Mouse (Mus musculus): ENCODE results near the gene Wdsub1. TPM values are rescaled to one million over a fixed set of nuclear protein-coding genes. Genes with fewer than 3 reads are reported as not detected.

The Wdsub1 gene
- polyA plus RNA-seq, 1 experiment from 2014 or later: 46.0 TPM

GRCm38 (mm10) chr2:59882742-59883281 lies 421 bp upstream of the Wdsub1 start:
- peak overlapping the region; percentile 97 for H3K4me3 ChIP-seq (ENCODE audit: low read length)
- peak; percentile 38 for ATAC-seq (ENCODE audit: low read depth)
- peaks cover 10% of the 10 kb centered on the region for H3K4me1 ChIP-seq (replicated peaks; ENCODE audit: control insufficient read depth, insufficient read depth, low read length)
- H3K27me3 ChIP-seq (ENCODE audit: control insufficient read depth, insufficient read depth, low read depth, low read length): no peaks in the 10 kb centered on the region
- peak overlapping the region; percentile 93; the same call in 1 of the 2 replicates for H3K9ac ChIP-seq (ENCODE audit: low read length)
- H3K9me3 ChIP-seq (ENCODE audit: control insufficient read depth, low read length): no peaks in the 10 kb centered on the region
- WGBS: 48% methylated on average over 8 of the region's 8 CpGs
- H3K27ac ChIP-seq (ENCODE audit: low read length): peak overlapping the region; percentile 90
- peak overlapping the region; percentile 54 for H3K4me2 ChIP-seq (ENCODE audit: low read depth, low read length)
- H3K36me3 ChIP-seq (ENCODE audit: control insufficient read depth, insufficient read depth, low read length): 0 out of 2 replicates have a peak, but pooled peaks cover 3% of the 10 kb centered on the region

DNA sequence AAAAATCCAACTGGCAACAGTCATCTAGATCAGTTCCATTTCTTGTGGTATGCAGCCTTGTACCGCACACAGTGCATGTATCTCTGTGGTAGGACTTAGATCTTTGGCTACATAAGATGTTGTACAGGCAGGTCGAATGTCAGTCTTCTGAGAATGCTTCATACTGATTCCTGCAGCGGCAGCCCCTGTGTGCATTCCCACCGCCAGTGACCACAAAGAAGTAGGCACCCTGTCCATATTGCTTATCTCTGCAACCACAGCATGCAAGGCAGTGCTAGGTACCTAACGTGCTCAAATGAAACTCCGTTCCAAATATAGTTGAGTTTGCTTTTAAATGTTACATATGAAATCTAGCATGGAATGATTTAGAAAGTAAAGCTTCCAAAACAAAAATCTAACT lies 987 bp downstream of the Wdsub1 start:
- H3K9me3 ChIP-seq (ENCODE audit: control insufficient read depth, low read length): no peaks in the 10 kb centered on the region
- H3K9ac ChIP-seq (ENCODE audit: low read length): peak overlapping the region; percentile 93; the same call in 1 of the 2 replicates
- peak overlapping the region; percentile 7; the same call in 1 of the 2 replicates for H3K27ac ChIP-seq (ENCODE audit: low read length)
- H3K36me3 ChIP-seq (ENCODE audit: control insufficient read depth, insufficient read depth, low read length): 0 out of 2 replicates have a peak, but pooled peaks cover 3% of the 10 kb centered on the region
- peaks cover 10% of the 10 kb centered on the region for H3K4me1 ChIP-seq (replicated peaks; ENCODE audit: control insufficient read depth, insufficient read depth, low read length)
- 49% methylated on average over 6 of the region's 6 CpGs for WGBS
- ATAC-seq (ENCODE audit: low read depth): no peak
- no peaks in the 10 kb centered on the region for H3K27me3 ChIP-seq (ENCODE audit: control insufficient read depth, insufficient read depth, low read depth, low read length)
- H3K4me2 ChIP-seq (ENCODE audit: low read depth, low read length): peak overlapping the region; percentile 54
- peak overlapping the region; percentile 97 for H3K4me3 ChIP-seq (ENCODE audit: low read length)

DNA sequence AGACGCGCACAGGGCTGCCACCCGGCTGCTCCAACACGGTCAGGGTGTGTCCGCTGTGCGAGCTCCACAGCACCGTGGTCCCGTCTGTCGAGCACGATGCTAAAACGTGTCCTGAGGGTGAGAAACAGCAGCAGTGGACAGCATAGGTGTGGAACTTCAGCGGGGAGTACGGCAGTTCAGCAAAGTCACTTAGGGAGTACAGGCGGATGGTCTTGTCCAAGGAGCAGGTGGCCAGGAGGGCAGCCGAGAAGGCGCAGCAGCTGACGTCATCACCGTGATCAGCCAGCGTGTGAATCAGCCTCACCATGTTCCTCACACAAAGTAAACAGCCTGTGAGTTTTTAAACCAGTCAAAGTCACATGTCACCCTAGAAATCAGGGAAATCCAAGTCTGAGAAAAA lies 4.2 kb downstream of the Wdsub1 start:
- Histone ChIP-seq H3K36me3 (ENCODE audit: control insufficient read depth, insufficient read depth, low read length) (0 out of 2 replicates have a peak, but pooled peaks cover 3% of the 10 kb centered on the region), H3K9ac (ENCODE audit: low read length) (no peak overlapping the region), H3K27me3 (ENCODE audit: control insufficient read depth, insufficient read depth, low read depth, low read length) (no peaks in the 10 kb centered on the region), H3K4me1 (replicated peaks; ENCODE audit: control insufficient read depth, insufficient read depth, low read length) (peaks cover 10% of the 10 kb centered on the region), H3K4me2 (ENCODE audit: low read depth, low read length) (no peak overlapping the region), H3K27ac (ENCODE audit: low read length) (no peak overlapping the region), H3K9me3 (ENCODE audit: control insufficient read depth, low read length) (no peaks in the 10 kb centered on the region), H3K4me3 (ENCODE audit: low read length) (no peak overlapping the region)
- no peak for ATAC-seq (ENCODE audit: low read depth)
- 72% methylated on average over 19 of the region's 19 CpGs for WGBS

- peaks cover 6% of the 10 kb centered on the region for H3K4me1 ChIP-seq (replicated peaks; ENCODE audit: control insufficient read depth, insufficient read depth, low read length)
- H3K9ac ChIP-seq (ENCODE audit: low read length): no peak overlapping the region
- ATAC-seq (ENCODE audit: low read depth): no peak
- no peaks in the 10 kb centered on the region for H3K27me3 ChIP-seq (ENCODE audit: control insufficient read depth, insufficient read depth, low read depth, low read length)
- no peak overlapping the region for H3K27ac ChIP-seq (ENCODE audit: low read length)
- no peak overlapping the region for H3K4me3 ChIP-seq (ENCODE audit: low read length)
- no peak overlapping the region for H3K4me2 ChIP-seq (ENCODE audit: low read depth, low read length)
- no peaks in the 10 kb centered on the region for H3K9me3 ChIP-seq (ENCODE audit: control insufficient read depth, low read length)
- 90% methylated on average over 4 of the region's 4 CpGs for WGBS
- H3K36me3 ChIP-seq (ENCODE audit: control insufficient read depth, insufficient read depth, low read length): peaks cover 9% of the 10 kb centered on the region
Observed at GRCm38 (mm10) chr2:59877335-59877734, 5.1 kb downstream of the Wdsub1 start.

DNA sequence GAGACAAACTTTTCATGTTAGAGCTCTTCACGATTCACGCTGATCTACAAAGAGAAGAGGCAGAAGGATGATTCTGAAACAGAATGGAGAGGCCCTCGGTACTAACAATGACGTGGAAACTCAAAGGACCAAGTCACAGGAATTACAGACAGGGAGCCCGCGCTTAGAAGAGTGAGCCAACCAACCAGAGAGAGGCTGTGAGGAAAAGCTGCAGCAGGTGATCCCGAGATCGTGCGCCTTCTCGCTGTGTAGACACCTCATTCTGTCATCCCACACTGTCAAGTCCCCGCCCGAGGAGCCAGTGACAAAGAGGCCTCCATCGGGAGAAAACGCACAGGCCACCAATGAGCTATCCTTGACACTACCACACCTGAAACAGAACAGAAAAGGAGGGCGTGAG lies 5.9 kb downstream of the Wdsub1 start:
- no peak for ATAC-seq (ENCODE audit: low read depth)
- Histone ChIP-seq H3K4me2 (ENCODE audit: low read depth, low read length) (no peak overlapping the region), H3K27me3 (ENCODE audit: control insufficient read depth, insufficient read depth, low read depth, low read length) (no peaks in the 10 kb centered on the region), H3K27ac (ENCODE audit: low read length) (no peak overlapping the region), H3K4me3 (ENCODE audit: low read length) (no peak overlapping the region), H3K9ac (ENCODE audit: low read length) (no peak overlapping the region), H3K36me3 (ENCODE audit: control insufficient read depth, insufficient read depth, low read length) (peaks cover 13% of the 10 kb centered on the region), H3K4me1 (replicated peaks; ENCODE audit: control insufficient read depth, insufficient read depth, low read length) (peaks cover 2% of the 10 kb centered on the region), H3K9me3 (ENCODE audit: control insufficient read depth, low read length) (no peaks in the 10 kb centered on the region)
- 87% methylated on average over 15 of the region's 15 CpGs for WGBS

DNA sequence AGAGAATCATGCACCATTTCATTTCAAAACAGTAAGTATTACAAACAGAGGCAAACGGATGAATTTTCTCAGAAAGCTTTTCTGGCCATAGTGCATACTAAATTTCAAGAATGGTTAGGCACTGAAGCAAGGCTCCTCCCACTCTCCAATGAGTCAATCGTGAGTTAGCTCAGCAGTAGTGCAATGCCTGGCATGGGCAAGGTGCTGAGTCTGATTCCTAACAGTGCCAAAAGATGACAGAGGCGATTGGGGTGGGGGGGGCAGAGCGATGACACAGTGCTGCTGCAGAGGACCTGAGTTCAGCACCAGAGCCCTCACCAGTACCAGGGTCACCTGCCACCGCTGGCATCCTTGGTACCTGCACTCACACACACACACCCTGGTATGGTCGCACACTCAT lies 11.9 kb downstream of the Wdsub1 start:
- peaks cover 10% of the 10 kb centered on the region for H3K36me3 ChIP-seq (ENCODE audit: control insufficient read depth, insufficient read depth, low read length)
- H3K9ac ChIP-seq (ENCODE audit: low read length): no peak overlapping the region
- ATAC-seq (ENCODE audit: low read depth): no peak
- no peak overlapping the region for H3K4me2 ChIP-seq (ENCODE audit: low read depth, low read length)
- no peaks in the 10 kb centered on the region for H3K9me3 ChIP-seq (ENCODE audit: control insufficient read depth, low read length)
- no peak overlapping the region for H3K4me3 ChIP-seq (ENCODE audit: low read length)
- H3K27me3 ChIP-seq (ENCODE audit: control insufficient read depth, insufficient read depth, low read depth, low read length): no peaks in the 10 kb centered on the region
- WGBS: 82% methylated on average over 6 of the region's 6 CpGs
- H3K4me1 ChIP-seq (replicated peaks; ENCODE audit: control insufficient read depth, insufficient read depth, low read length): no peaks in the 10 kb centered on the region
- no peak overlapping the region for H3K27ac ChIP-seq (ENCODE audit: low read length)

- Histone ChIP-seq H3K4me3 (ENCODE audit: low read length) (no peak overlapping the region), H3K4me2 (ENCODE audit: low read depth, low read length) (no peak overlapping the region), H3K27ac (ENCODE audit: low read length) (no peak overlapping the region), H3K36me3 (ENCODE audit: control insufficient read depth, insufficient read depth, low read length) (peaks cover 15% of the 10 kb centered on the region), H3K4me1 (replicated peaks; ENCODE audit: control insufficient read depth, insufficient read depth, low read length) (no peaks in the 10 kb centered on the region), H3K27me3 (ENCODE audit: control insufficient read depth, insufficient read depth, low read depth, low read length) (no peaks in the 10 kb centered on the region), H3K9ac (ENCODE audit: low read length) (no peak overlapping the region), H3K9me3 (ENCODE audit: control insufficient read depth, low read length) (no peaks in the 10 kb centered on the region)
- no peak for ATAC-seq (ENCODE audit: low read depth)
- WGBS: 87% methylated on average over 6 of the region's 6 CpGs
Observed at GRCm38 (mm10) chr2:59862618-59863017, 19.8 kb downstream of the Wdsub1 start.

DNA sequence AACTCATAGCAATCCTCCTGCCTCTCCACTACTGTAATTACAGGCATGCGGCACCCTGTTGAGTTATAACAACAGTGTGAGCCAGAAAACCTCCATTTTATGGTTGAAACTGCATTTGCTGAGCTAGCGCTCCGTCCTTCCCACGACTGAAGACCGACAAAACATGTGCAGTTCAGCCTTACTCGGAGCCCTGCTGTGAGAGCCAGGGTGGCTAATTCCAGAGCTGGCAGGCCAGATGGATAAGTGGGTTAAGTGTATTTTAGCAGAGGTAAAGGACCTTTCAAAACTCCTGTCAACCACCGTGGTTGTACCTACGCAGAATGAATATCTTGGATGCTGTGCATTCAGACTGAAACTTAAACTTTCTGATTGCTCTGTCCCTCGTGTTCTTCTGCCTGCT lies 28.0 kb downstream of the Wdsub1 start:
- Histone ChIP-seq H3K9ac (ENCODE audit: low read length) (no peak overlapping the region), H3K27me3 (ENCODE audit: control insufficient read depth, insufficient read depth, low read depth, low read length) (no peaks in the 10 kb centered on the region), H3K4me2 (ENCODE audit: low read depth, low read length) (no peak overlapping the region), H3K9me3 (ENCODE audit: control insufficient read depth, low read length) (no peaks in the 10 kb centered on the region), H3K4me1 (replicated peaks; ENCODE audit: control insufficient read depth, insufficient read depth, low read length) (no peaks in the 10 kb centered on the region), H3K36me3 (ENCODE audit: control insufficient read depth, insufficient read depth, low read length) (peaks cover 13% of the 10 kb centered on the region), H3K4me3 (ENCODE audit: low read length) (no peak overlapping the region), H3K27ac (ENCODE audit: low read length) (no peak overlapping the region)
- WGBS: 82% methylated on average over 9 of the region's 9 CpGs
- no peak for ATAC-seq (ENCODE audit: low read depth)

DNA sequence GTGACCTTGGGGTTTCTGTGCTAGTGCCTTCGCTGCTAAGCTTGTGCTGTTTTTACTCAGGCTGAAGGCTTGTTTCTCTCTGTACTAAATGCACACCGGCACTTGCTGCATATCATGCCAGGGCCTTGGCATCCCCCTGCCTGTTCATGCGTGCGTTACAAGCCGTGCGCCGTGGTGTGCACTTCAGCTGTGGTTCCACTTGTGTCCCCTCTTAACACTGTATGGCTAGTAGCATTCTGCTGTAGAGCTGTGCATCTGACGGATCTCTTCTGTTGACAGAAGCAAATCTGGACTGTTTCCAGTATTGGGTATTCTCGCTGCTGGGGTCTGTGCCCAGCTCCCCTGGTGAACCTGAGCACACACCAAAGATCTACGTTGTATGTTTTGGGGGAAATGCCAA lies 28.8 kb downstream of the Wdsub1 start:
- no peak for ATAC-seq (ENCODE audit: low read depth)
- Histone ChIP-seq H3K4me2 (ENCODE audit: low read depth, low read length) (no peak overlapping the region), H3K4me1 (replicated peaks; ENCODE audit: control insufficient read depth, insufficient read depth, low read length) (no peaks in the 10 kb centered on the region), H3K36me3 (ENCODE audit: control insufficient read depth, insufficient read depth, low read length) (peaks cover 12% of the 10 kb centered on the region), H3K27ac (ENCODE audit: low read length) (no peak overlapping the region), H3K27me3 (ENCODE audit: control insufficient read depth, insufficient read depth, low read depth, low read length) (no peaks in the 10 kb centered on the region), H3K9ac (ENCODE audit: low read length) (no peak overlapping the region), H3K4me3 (ENCODE audit: low read length) (no peak overlapping the region), H3K9me3 (ENCODE audit: control insufficient read depth, low read length) (no peaks in the 10 kb centered on the region)
- 85% methylated on average over 10 of the region's 10 CpGs for WGBS

DNA sequence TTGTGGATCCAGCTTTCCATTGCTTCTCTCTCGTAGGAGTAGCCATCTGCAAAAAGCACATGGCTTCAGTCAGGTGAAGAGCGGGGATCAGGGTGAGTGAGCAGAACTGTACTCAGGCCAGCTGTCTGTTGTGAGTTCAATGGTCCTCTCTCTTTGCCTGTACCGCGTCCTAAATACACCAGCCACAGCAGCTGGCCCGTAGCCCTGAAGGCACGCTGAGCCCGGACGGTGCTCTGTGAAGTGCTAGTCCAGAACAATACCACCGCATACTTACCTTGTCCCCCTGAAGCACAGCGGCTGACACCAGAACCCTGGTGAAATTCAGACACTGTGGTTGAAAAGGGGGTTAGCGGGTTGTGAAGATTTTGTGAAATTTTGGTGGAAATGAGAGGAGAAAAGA lies 29.5 kb downstream of the Wdsub1 start:
- H3K4me1 ChIP-seq (replicated peaks; ENCODE audit: control insufficient read depth, insufficient read depth, low read length): no peaks in the 10 kb centered on the region
- no peaks in the 10 kb centered on the region for H3K27me3 ChIP-seq (ENCODE audit: control insufficient read depth, insufficient read depth, low read depth, low read length)
- no peak overlapping the region for H3K4me2 ChIP-seq (ENCODE audit: low read depth, low read length)
- H3K27ac ChIP-seq (ENCODE audit: low read length): no peak overlapping the region
- ATAC-seq (ENCODE audit: low read depth): no peak
- WGBS: 93% methylated on average over 11 of the region's 11 CpGs
- peaks cover 9% of the 10 kb centered on the region for H3K36me3 ChIP-seq (ENCODE audit: control insufficient read depth, insufficient read depth, low read length)
- no peak overlapping the region for H3K9ac ChIP-seq (ENCODE audit: low read length)
- H3K4me3 ChIP-seq (ENCODE audit: low read length): no peak overlapping the region
- H3K9me3 ChIP-seq (ENCODE audit: control insufficient read depth, low read length): no peaks in the 10 kb centered on the region
